Mouse (Mus musculus) cerebellum, adult 8-10 months (tissue): Measurements from ENCODE around the gene Oat.

ENCODE experiments used
- DNase-seq: peaks from one replicate; pipeline ENCODE4 v3.0.0; 2022

The Oat gene

DNA sequence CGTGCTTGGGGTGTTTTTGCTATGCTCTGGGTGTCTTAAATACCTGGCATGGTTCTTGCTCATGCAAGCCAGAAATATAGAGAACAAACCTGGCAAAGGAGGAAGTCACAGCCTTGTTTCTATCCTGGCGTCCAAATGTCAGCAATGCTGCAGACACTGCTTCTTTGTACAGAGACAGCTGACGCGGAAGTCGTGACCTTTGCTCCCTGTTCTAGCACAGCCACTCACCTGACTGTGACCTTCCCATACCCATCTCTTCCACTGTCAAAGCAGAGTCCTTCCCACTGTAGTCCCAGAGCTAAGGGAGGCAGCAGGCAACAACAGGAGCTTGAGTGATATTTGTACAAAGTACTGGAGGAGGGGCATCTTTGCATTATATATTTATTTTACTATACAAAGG lies 13.4 kb upstream of the Oat start:
- DNase-seq = no peak

DNA sequence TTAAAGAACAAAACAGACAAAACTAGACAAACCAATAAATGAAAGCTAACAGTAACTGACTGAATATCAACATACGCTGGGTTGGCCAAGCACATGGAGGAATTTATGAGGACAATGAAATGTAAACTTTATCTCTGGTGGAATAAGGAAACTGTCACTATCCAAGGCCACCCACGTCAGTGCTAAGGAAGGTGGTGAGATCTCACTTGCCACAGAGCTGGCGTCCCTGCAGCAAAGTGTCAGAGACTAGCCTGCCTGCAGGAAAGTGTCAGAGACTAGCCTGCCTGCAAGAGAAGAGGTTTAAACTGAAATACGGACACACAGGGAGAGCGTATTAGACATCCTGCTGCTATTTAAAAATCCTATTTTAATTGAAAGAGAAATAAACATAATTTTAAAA lies 11.0 kb upstream of the Oat start:
- no peak for DNase-seq

DNA sequence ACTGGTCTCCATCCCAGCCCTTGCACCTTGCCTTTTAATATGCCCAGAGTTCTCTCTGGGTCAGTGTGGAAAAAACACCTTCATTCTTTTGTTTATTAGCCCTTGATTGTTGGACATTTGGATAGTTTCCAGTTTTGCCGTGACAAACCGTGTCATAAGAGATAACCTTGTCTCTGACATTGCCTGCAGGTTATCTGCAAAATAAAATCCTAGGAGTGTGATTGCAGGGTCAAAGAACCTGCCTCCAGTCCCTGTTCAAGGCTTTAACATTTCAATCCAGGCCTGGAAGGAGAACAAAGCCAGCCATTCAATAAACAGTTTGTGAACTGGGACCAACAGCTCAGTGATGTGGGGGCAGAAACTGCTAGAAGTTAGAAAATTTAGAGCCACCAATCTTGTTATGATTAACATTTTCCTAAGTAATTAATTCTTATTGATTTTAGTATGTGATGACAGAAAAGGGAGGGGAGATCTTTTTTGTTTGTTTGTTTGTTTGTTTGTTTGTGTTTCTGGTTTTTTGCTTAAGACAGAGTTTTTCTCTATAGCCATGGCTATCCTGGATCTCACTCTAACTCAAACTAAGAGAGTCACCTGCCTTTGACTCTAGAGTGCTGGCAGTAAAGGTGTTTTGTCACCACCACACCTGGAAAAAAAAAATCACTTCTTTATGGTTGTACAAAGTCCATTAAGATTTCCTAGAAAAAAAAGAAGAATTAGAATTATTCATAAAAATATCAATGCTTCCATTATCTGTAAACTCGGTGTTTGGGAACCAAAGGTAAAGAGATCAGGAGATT lies 9.7 kb upstream of the Oat start:
- DNase-seq = no peak

DNA sequence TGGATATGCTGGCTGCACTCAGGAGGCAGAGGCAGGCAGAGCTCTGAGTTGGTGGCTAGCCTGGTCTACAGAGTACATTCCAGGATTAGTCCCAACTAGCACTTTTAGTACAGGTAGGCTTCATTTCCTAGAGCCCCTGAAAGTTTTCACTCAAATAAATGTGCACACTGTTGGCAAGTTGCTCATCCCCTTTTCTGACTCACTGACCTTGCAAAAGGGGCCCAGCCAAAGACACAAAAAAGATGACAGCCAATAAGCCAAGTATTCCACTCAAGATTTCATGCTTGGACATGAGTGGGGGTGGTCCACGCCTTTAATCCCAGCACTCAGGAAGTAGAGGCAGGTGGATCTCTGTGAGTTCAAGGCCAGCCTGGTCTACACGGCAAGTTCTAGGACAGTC lies 5.2 kb upstream of the Oat start:
- no peak for DNase-seq

GRCm38 (mm10) chr7:132580511-132580910 lies 4.3 kb upstream of the Oat start:
- DNase-seq = no peak

DNA sequence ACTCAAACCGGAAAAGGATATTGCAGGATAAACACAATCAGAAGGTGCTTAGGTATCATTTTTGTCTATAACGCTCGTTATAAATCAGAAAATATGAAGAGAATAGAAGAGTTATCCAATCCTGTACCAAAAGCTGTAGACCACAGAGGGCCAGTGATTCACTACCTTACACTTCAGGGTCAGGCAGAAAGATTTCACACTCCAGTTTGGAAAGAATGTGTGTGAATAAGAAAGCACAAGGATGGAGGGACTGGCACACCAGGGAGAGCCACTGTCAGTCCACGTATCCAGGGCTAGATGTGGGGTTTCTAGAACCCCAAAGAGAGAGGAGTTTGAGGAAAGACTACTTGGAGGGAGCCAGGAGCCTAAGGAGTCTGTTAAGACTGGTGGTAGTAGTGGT lies 693 bp upstream of the Oat start:
- DNase-seq = no peak

DNA sequence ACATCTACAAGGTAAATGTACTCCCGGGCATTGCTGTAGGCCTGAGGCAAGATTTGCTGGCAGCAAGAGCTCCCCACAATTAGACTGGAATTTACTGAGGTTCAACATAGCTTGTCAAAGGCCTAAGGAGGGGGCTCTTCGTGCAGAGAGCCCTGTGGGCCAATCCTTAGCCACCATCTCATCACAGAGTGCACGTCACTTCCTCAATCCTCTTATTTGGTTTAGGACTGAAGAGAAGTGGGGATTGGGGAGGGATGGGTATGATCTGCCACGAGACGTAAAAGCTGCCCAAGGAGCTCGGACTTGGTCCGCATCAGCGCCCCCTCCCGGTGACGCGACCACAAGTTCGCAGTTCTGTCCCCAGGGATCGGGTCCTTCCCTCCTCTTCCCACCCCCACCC lies 575 bp downstream of the Oat start:
- DNase-seq = peak; percentile 75

DNA sequence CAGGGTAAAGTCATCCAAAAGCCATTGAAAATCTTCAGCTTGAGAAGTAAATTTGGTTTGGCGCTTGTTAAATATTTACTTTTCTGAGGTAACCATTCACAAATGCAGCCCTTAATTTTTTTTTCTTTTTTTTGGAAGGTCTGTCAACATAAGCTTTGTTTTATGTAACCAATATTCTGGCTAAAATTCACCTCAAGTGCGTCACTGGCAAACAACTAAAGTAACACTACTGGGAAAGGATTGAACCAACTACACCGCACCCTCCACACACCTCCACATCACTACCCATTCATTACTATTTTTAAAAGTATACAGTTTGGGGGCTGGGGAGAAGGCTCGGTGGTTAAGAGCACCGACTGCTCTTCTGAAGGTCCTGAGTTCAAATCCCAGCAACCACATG lies 1.6 kb downstream of the Oat start:
- no peak for DNase-seq

- DNase-seq = no peak
These were observed 3.0 kb downstream of the Oat start for GRCm38 (mm10) chr7:132573205-132573604.

- DNase-seq = no peak
These were observed 3.5 kb downstream of the Oat start for GRCm38 (mm10) chr7:132572738-132573137.

- no peak for DNase-seq
These were observed 4.7 kb downstream of the Oat start for GRCm38 (mm10) chr7:132571481-132571880.

DNA sequence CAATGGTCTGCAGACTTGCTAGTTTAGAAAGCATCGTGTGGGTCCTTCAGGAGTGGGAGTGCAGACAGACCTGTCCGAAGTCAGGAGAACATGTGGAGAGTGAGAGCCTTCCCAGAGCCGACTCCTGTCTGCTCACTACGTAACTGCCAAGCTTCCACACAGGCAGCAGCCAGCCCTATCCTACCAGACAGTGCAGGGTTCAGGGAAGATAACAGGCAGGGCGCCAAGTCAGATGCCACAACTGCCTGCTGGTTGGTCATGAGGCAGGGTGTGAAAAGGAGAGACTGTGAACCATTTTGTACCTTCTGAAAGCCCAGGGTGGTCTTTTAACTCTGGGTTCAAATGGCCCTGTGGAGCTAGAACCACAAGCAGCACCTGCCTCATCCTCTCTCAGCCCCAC lies 6.1 kb downstream of the Oat start:
- no peak for DNase-seq

DNA sequence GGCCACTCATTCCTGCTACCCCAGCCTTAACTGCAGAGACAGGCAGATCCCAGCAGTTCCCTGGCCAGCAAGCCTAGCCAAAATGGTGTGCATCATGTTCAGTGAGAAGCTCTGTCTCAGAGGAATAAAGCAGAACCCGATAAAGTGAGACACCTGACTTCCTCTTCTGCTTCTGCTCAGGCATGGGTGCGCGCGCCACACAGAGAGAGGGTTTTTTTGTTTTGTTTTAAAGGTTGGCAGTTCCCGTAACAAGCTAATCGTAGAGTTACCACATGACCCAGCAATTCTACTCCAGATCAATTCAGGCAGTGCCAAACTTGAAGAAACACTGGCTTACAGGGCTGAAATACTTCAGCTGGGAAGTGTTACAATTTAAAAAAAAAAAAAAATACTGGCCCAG lies 7.4 kb downstream of the Oat start:
- no peak for DNase-seq

GRCm38 (mm10) chr7:132565831-132566230 lies 10.4 kb downstream of the Oat start:
- DNase-seq = no peak

- DNase-seq = no peak
These were observed 16.9 kb downstream of the Oat start for GRCm38 (mm10) chr7:132559138-132559766.

DNA sequence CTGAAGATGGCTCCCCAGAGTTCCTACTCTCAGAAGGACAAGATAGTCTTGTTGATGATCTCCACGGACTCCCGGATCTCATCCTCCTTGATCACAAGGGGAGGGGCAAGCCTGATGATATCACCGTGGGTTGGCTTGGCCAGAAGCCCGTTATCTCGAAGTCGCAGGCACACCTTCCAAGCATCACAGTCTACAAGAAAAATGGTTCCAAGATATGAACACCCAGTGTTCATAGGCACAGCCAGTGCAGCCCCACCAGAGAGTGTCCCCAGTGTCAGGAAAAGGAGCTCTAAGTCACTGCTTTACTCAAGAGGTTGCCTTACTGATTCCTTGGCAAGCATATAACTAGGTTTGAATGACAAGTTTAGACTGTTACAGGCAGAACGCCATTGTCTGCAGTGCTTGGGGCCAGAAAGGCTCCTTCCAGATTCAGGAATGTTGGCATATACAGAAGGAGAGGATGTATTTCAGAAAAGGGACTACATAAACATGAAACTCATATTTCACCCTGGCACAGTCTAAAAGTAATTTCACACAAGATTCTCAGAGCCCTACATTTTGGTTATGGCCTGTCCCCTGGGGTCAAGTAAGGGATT lies 18.0 kb downstream of the Oat start:
- DNase-seq = no peak

DNA sequence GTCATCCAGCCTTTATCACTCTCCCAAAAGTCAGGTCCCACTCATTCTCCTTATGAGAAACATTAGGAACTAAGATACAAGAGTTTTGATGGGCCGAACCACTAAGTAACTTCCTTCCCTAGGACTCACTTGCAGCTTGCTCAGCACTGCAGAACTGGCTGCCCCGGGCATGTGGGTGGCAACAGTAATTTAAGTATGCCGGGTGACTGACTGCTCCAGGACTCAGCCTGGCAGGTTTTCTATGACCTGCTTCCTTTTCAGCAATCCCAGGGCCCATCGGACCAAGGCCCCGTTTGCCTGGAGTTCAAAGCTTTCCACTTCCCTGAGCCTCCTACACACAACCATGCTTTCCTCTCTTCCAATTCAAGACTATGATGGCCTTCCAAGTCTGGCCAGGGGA lies 19.6 kb downstream of the Oat start:
- no peak for DNase-seq

DNA sequence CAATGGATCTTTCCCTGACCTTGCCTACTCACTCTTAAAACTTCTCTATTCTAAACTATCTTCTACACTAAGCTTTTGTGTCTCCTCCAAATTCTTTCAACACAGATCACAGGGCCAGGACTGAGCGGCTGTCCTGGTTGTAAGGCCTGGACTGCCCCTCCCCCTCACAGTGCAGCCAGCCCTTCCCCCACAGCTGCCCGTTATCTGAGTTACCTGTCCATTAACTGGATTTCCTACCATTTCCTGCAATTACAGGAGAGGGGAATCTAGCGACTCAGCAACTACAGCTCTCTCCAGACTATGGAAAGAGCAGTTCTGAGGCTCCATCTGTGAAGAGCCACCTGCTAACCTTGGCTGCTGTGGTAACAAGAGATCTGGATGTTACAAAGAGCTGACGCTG lies 20.3 kb downstream of the Oat start:
- no peak for DNase-seq

- DNase-seq = no peak
These were observed 22.1 kb downstream of the Oat start for GRCm38 (mm10) chr7:132554091-132554490.

DNA sequence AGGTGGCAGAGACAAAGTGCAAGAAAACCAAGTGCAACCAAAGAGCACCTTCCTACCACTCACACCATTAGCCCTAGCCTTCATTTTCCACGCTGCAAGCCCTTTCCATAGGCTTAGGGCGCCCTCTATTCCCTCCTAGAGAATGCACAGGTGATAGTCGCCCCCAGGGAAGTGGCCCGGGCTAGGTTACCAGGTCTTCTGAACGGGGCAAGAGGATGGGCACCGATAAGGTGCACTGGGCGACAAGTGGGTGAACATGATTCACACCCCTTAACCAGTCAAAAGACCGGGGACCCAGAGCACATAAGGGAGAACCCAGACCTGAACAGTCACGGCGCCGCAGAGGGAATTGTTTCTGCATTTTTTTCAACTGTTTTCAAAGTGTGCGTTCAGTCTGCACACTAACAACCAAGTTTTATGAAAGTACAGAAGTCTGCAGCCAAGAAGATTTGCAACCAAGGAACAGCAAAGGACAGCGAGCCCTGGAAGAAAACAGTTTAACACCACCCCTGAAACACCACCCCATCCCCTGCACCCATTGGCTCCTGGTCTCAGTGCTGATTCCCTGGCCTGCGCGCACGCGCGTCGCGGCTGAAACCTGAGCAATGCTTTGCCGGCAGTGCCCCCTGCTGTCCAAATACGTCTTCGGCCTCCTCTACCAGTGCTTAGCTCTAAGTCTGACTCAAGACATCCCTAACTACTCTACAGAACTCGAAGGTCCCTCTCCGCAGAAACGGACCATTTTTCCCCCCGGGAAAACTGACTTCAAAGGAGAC lies 24.7 kb downstream of the Oat start:
- peak; percentile 96 for DNase-seq

GRCm38 (mm10) chr7:132547126-132547525 lies 29.1 kb downstream of the Oat start:
- no peak for DNase-seq

- no peak for DNase-seq
These were observed 33.8 kb downstream of the Oat start for GRCm38 (mm10) chr7:132542427-132542826.

DNA sequence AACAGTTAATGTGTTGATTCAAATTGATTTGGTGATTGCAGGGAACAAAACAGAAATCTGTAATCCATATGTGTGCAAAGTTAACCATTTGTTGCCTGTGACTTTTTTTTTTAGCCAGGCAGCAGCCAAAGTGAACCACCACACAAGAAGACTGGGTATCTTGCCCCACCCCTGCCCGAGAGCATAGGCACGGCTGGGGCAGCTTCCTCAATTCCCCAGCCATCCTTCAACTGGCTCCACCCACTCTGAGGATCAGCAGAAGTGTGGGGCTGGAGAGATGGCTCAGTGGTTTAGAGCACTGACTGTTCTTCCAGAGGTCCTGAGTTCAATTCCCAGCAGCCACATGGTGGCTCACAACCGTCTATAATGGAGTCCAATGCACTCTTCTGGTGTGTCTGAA lies 34.6 kb downstream of the Oat start:
- no peak for DNase-seq

DNA sequence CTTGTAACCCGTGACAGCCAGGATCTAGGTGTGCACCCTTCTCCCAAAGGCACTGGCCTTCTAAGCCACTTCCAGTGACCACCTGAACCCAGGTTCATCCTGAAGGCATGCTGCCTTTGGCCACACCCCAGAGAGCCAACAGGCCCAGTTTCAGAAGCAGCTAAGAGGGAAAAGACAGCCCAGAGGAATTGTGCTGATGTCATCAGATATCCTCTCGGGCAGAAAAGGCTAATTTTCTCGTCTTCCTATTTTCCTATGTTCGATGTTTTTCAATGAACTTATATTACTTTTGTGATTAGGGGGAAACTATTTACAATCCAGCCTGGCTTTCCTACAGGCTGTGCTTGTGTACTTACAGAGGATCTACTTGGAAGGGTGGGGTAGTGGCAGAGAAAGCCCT lies 35.6 kb downstream of the Oat start:
- no peak for DNase-seq
